Mouse (Mus musculus): ENCODE measurements around the gene Safb. TPM values are rescaled to one million over a fixed set of nuclear protein-coding genes. Genes with fewer than 3 reads are reported as not detected.
"Not testable (repeated sequence)": the region's sequence is repeated elsewhere in the genome, so short reads cannot be mapped to it uniquely, and the experiment has no call there.

Gene Safb
- polyA plus RNA-seq, 1 experiment from 2014 or later, result 36.3 TPM

GRCm38 (mm10) chr17:56626260-56626659, 41.6 kb downstream of the Safb start:
- H3K4me2 ChIP-seq, result peak overlapping the region; percentile 86
- H3K4me1 ChIP-seq (replicated peaks), result peaks cover 33% of the 10 kb centered on the region
- H3K27ac ChIP-seq (replicated peaks), result peak overlapping the region; percentile 4; the same call in 1 of the 2 replicates
- peaks cover 38% of the 10 kb centered on the region for H3K36me3 ChIP-seq (replicated peaks)
- H3K9me3 ChIP-seq (replicated peaks), result no peaks in the 10 kb centered on the region
- ATAC-seq (ENCODE audit: insufficient read depth), result peak; percentile 20; the same call in 1 of the 2 replicates
- peaks cover 11% of the 10 kb centered on the region for H3K27me3 ChIP-seq
- peak overlapping the region; percentile 70 for H3K9ac ChIP-seq
- 0% methylated on average over 32 of the region's 32 CpGs for WGBS (ENCODE audit: insufficient replicate concordance)
- H3K4me3 ChIP-seq (replicated peaks), result peak overlapping the region; percentile 82

GRCm38 (mm10) chr17:56626754-56627470, 42.3 kb downstream of the Safb start, which contains the start of gene Lonp1:
TSS of gene Lonp1 (minus strand) at chr17:56626887.
- Histone ChIP-seq H3K4me1 (replicated peaks) (peaks cover 33% of the 10 kb centered on the region), H3K9me3 (replicated peaks) (no peaks in the 10 kb centered on the region), H3K27ac (replicated peaks) (peak within 1 kb of the TSS; percentile 65), H3K4me3 (replicated peaks) (peak within 1 kb of the TSS; percentile 82), H3K9ac (peak within 1 kb of the TSS; percentile 70), H3K36me3 (replicated peaks) (peaks cover 33% of the 10 kb centered on the region), H3K4me2 (peak within 1 kb of the TSS; percentile 86), H3K27me3 (peaks cover 11% of the 10 kb centered on the region)
- ATAC-seq (ENCODE audit: insufficient read depth), result peak; percentile 84
- under 1% methylated on average over 51 of the region's 51 CpGs for WGBS (ENCODE audit: insufficient replicate concordance)

- Histone ChIP-seq H3K4me1 (replicated peaks) (peaks cover 33% of the 10 kb centered on the region), H3K27me3 (peaks cover 11% of the 10 kb centered on the region), H3K9me3 (replicated peaks) (no peaks in the 10 kb centered on the region), H3K9ac (peak within 1 kb of the TSS; percentile 21; the same call in 1 of the 2 replicates), H3K27ac (replicated peaks) (peak within 1 kb of the TSS; percentile 65), H3K36me3 (replicated peaks) (peaks cover 25% of the 10 kb centered on the region), H3K4me2 (peak within 1 kb of the TSS; percentile 86), H3K4me3 (replicated peaks) (peak within 1 kb of the TSS; percentile 82)
- 12% methylated on average over 26 of the region's 26 CpGs for WGBS (ENCODE audit: insufficient replicate concordance)
- ATAC-seq (ENCODE audit: insufficient read depth), result peak; percentile 15
These were observed 43.1 kb downstream of the Safb start, which contains the start of gene Catsperd for GRCm38 (mm10) chr17:56627530-56628277. TSS of gene Catsperd (plus strand) at chr17:56628143.

GRCm38 (mm10) chr17:56629800-56630781, 45.5 kb downstream of the Safb start:
- not testable (repeated sequence) for H3K4me3 ChIP-seq (replicated peaks); H3K27ac ChIP-seq (replicated peaks); H3K36me3 ChIP-seq (replicated peaks); H3K9me3 ChIP-seq (replicated peaks); H3K9ac ChIP-seq; ATAC-seq (ENCODE audit: insufficient read depth); H3K4me2 ChIP-seq
- peaks cover 28% of the 10 kb centered on the region for H3K4me1 ChIP-seq (replicated peaks)
- 72% methylated on average over 27 of the region's 27 CpGs for WGBS (ENCODE audit: insufficient replicate concordance)
- H3K27me3 ChIP-seq, result peaks cover 11% of the 10 kb centered on the region

- 44% methylated on average over 4 of the region's 4 CpGs for WGBS (ENCODE audit: insufficient replicate concordance)
- Histone ChIP-seq H3K4me2 (no peak overlapping the region), H3K9me3 (replicated peaks) (no peaks in the 10 kb centered on the region), H3K27ac (replicated peaks) (no peak overlapping the region), H3K4me1 (replicated peaks) (peaks cover 13% of the 10 kb centered on the region), H3K9ac (no peak overlapping the region), H3K4me3 (replicated peaks) (no peak overlapping the region), H3K27me3 (peaks cover 15% of the 10 kb centered on the region), H3K36me3 (replicated peaks) (no peaks in the 10 kb centered on the region)
- ATAC-seq (ENCODE audit: insufficient read depth), result no peak
These were observed 47.2 kb downstream of the Safb start for GRCm38 (mm10) chr17:56631807-56632206.

GRCm38 (mm10) chr17:56634023-56634422, 49.4 kb downstream of the Safb start:
- 49% methylated on average over 6 of the region's 6 CpGs for WGBS (ENCODE audit: insufficient replicate concordance)
- no peak for ATAC-seq (ENCODE audit: insufficient read depth)
- H3K9me3 ChIP-seq (replicated peaks), result no peaks in the 10 kb centered on the region
- no peak overlapping the region for H3K4me3 ChIP-seq (replicated peaks)
- H3K4me1 ChIP-seq (replicated peaks), result no peaks in the 10 kb centered on the region
- H3K27ac ChIP-seq (replicated peaks), result no peak overlapping the region
- H3K36me3 ChIP-seq (replicated peaks), result no peaks in the 10 kb centered on the region
- no peak overlapping the region for H3K9ac ChIP-seq
- no peak overlapping the region for H3K4me2 ChIP-seq
- peaks cover 4% of the 10 kb centered on the region; the same call in 1 of the 2 replicates for H3K27me3 ChIP-seq

- Histone ChIP-seq H3K27me3 (peaks cover 3% of the 10 kb centered on the region; the same call in 1 of the 2 replicates), H3K27ac (replicated peaks) (no peak overlapping the region), H3K4me1 (replicated peaks) (no peaks in the 10 kb centered on the region), H3K4me3 (replicated peaks) (no peak overlapping the region), H3K4me2 (no peak overlapping the region), H3K36me3 (replicated peaks) (no peaks in the 10 kb centered on the region), H3K9ac (no peak overlapping the region), H3K9me3 (replicated peaks) (no peaks in the 10 kb centered on the region)
- no peak for ATAC-seq (ENCODE audit: insufficient read depth)
- WGBS (ENCODE audit: insufficient replicate concordance), result 57% methylated on average over 4 of the region's 4 CpGs
These were observed 58.6 kb downstream of the Safb start for GRCm38 (mm10) chr17:56643237-56643636.

GRCm38 (mm10) chr17:56647546-56647945, 62.9 kb downstream of the Safb start:
- Histone ChIP-seq H3K4me3 (replicated peaks) (no peak overlapping the region), H3K27ac (replicated peaks) (no peak overlapping the region), H3K27me3 (peaks cover 3% of the 10 kb centered on the region; the same call in 1 of the 2 replicates), H3K9me3 (replicated peaks) (no peaks in the 10 kb centered on the region), H3K36me3 (replicated peaks) (no peaks in the 10 kb centered on the region), H3K4me2 (no peak overlapping the region), H3K9ac (no peak overlapping the region), H3K4me1 (replicated peaks) (peaks cover 3% of the 10 kb centered on the region; the same call in 1 of the 2 replicates)
- 47% methylated on average over 10 of the region's 13 CpGs for WGBS (ENCODE audit: insufficient replicate concordance)
- no peak for ATAC-seq (ENCODE audit: insufficient read depth)

- peak; percentile 66 for ATAC-seq (ENCODE audit: insufficient read depth)
- peaks cover 3% of the 10 kb centered on the region; the same call in 1 of the 2 replicates for H3K27me3 ChIP-seq
- H3K36me3 ChIP-seq (replicated peaks), result no peaks in the 10 kb centered on the region
- H3K9me3 ChIP-seq (replicated peaks), result no peaks in the 10 kb centered on the region
- H3K4me3 ChIP-seq (replicated peaks), result no peak overlapping the region
- no peak overlapping the region for H3K4me2 ChIP-seq
- 28% methylated on average over 10 of the region's 10 CpGs for WGBS (ENCODE audit: insufficient replicate concordance)
- peaks cover 11% of the 10 kb centered on the region; the same call in 1 of the 2 replicates for H3K4me1 ChIP-seq (replicated peaks)
- H3K27ac ChIP-seq (replicated peaks), result no peak overlapping the region
- H3K9ac ChIP-seq, result no peak overlapping the region
These were observed 67.2 kb downstream of the Safb start for GRCm38 (mm10) chr17:56651801-56652200.

- no peak for ATAC-seq (ENCODE audit: insufficient read depth)
- Histone ChIP-seq H3K27ac (replicated peaks) (no peak overlapping the region), H3K9me3 (replicated peaks) (no peaks in the 10 kb centered on the region), H3K4me3 (replicated peaks) (no peak overlapping the region), H3K4me1 (replicated peaks) (peaks cover 11% of the 10 kb centered on the region; the same call in 1 of the 2 replicates), H3K9ac (no peak overlapping the region), H3K36me3 (replicated peaks) (no peaks in the 10 kb centered on the region), H3K4me2 (no peak overlapping the region), H3K27me3 (no peaks in the 10 kb centered on the region)
- 33% methylated on average over 2 of the region's 2 CpGs for WGBS (ENCODE audit: insufficient replicate concordance)
These were observed 70.1 kb downstream of the Safb start for GRCm38 (mm10) chr17:56654771-56655170.

All from liver, embryonic 15.5 days (tissue).